Mouse (Mus musculus) G1E (cell line): ENCODE measurements at regions not wholly inside any gene's neighbourhood (a gene's known extent, or its start where the extent isn't known, plus 50 kb on each side); places are given as distances from the start of the nearest gene placed in this dataset.

Source experiments
- ATAC-seq: 2 replicates; pipeline ENCODE4 v1.8.0; 2016; ENCODE audit warnings: mild to moderate bottlenecking; ENCODE audit not compliant: insufficient number of reproducible peaks, poor library complexity, low FRiP score, severe bottlenecking; ENCODE audit errors: extremely low read depth
- DNase-seq: peaks from one replicate; pipeline ENCODE4 v3.0.0; 2012; ENCODE audit warnings: low spot score
- H3K27me3 ChIP-seq: 2 replicates; pipeline ENCODE4 v1.6.1; 2012; ENCODE audit warnings: mild to moderate bottlenecking, low read length, inconsistent platforms; ENCODE audit not compliant: insufficient read depth
- H3K36me3 ChIP-seq: replicated peaks from 2 replicates; pipeline ENCODE3; 2012; ENCODE audit warnings: mild to moderate bottlenecking, inconsistent platforms
- H3K4me1 ChIP-seq: 2 replicates; pipeline ENCODE4 v1.6.1; 2012; ENCODE audit warnings: low read depth, low read length, inconsistent platforms, mixed read lengths; ENCODE audit not compliant: insufficient read depth
- H3K4me3 ChIP-seq: 2 replicates; pipeline ENCODE4 v1.5.1; 2012; ENCODE audit warnings: low read depth, mild to moderate bottlenecking, inconsistent platforms, low read length, moderate library complexity, mixed read lengths
- H3K9me3 ChIP-seq: replicated peaks from 2 replicates; pipeline ENCODE4 v1.6.1; 2012; ENCODE audit warnings: inconsistent platforms
- CTCF ChIP-seq: IDR thresholded peaks from 2 replicates; pipeline ENCODE4 v1.5.1; 2012; ENCODE audit warnings: low read depth, low read length, inconsistent platforms, mixed read lengths
- GATA1 ChIP-seq: IDR thresholded peaks from 2 replicates; pipeline ENCODE4 v1.6.1; 2012; ENCODE audit warnings: borderline replicate concordance, low read length, inconsistent platforms, mixed read lengths
- GATA2 ChIP-seq: IDR thresholded peaks from 2 replicates; pipeline ENCODE4 v1.6.1; 2012; ENCODE audit warnings: low read depth, low read length, inconsistent platforms, borderline replicate concordance
- POLR2AphosphoS5 ChIP-seq: IDR thresholded peaks from 2 replicates; pipeline ENCODE4 v1.6.1; 2012; ENCODE audit warnings: low read depth, low read length, inconsistent platforms; ENCODE audit not compliant: insufficient replicate concordance
- TAL1 ChIP-seq: conservative IDR thresholded peaks from 2 replicates; pipeline ENCODE4 v1.6.1; 2012; ENCODE audit warnings: low read depth, low read length, inconsistent platforms, mixed read lengths

- TF ChIP-seq CTCF, result no peak
- no peak for TF ChIP-seq GATA2
- TF ChIP-seq POLR2AphosphoS5, result no peak
- TF ChIP-seq GATA1, result no peak
- TF ChIP-seq TAL1, result no peak
- Histone ChIP-seq H3K9me3 (peaks cover 40% of the 10 kb centered on the region), H3K27me3 (no peaks in the 10 kb centered on the region), H3K36me3 (no peaks in the 10 kb centered on the region), H3K4me1 (no peaks in the 10 kb centered on the region), H3K4me3 (no peak overlapping the region)
- ATAC-seq (no peak), DNase-seq (no peak)
Measured at GRCm38 (mm10) chr13:48338561-48338960, 77.5 kb downstream of the Id4 start.

DNA sequence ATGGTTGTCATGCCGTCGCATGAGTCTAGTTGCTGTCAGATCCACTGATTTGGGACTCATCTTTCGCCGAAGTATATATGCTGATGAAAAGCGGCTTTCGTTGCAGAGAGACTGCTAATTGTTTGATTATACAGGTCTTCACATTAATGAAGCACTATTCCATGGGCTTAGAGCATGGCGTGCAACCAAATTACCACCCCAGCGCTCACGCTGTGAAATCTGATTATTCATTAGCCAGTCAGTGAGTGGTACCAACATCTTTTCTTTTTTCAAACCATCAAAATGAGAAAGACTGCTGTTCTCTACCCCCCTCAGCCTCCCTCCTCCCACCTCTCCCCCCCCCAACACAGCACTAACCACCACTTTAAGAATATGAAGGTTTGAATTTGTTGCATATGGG, 89.1 kb downstream of the Id4 start:
- Histone ChIP-seq H3K4me1 (no peaks in the 10 kb centered on the region), H3K4me3 (no peak overlapping the region), H3K9me3 (peaks cover 18% of the 10 kb centered on the region), H3K27me3 (no peaks in the 10 kb centered on the region), H3K36me3 (no peaks in the 10 kb centered on the region)
- TF ChIP-seq CTCF, result no peak
- no peak for TF ChIP-seq GATA2
- no peak for TF ChIP-seq POLR2AphosphoS5
- no peak for TF ChIP-seq GATA1
- no peak for TF ChIP-seq TAL1
- no peak for DNase-seq
- ATAC-seq, result no peak

DNA sequence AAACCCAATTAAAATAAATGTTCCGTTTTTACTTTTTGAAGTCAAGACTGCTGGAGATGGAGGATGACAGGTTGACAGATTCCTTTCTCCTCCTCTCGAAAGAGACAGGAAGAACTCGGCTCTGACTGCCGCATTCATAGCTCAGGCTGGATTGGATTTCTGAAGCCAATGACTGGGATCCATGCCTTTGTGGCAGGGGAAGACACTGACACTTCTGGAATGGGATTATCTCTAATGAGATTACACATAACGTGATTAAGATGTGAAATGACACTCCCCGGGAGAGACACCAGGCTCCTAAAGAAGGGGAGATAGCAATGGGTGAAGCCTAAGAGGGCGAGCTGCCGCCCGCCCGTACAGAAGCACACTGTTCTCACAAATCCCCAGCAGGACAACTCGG, 89.9 kb downstream of the Id4 start:
- H3K27me3 ChIP-seq, result no peaks in the 10 kb centered on the region
- ATAC-seq (no peak), DNase-seq (no peak)
- peaks cover 18% of the 10 kb centered on the region for H3K9me3 ChIP-seq
- no peaks in the 10 kb centered on the region for H3K36me3 ChIP-seq
- no peaks in the 10 kb centered on the region for H3K4me1 ChIP-seq
- TF ChIP-seq GATA2, result no peak
- TF ChIP-seq CTCF, result no peak
- TF ChIP-seq TAL1, result no peak
- no peak for TF ChIP-seq GATA1
- TF ChIP-seq POLR2AphosphoS5, result no peak
- no peak overlapping the region for H3K4me3 ChIP-seq

GRCm38 (mm10) chr13:48357118-48357517, 96.1 kb downstream of the Id4 start:
- DNase-seq (no peak), ATAC-seq (no peak)
- Histone ChIP-seq H3K4me1 (no peaks in the 10 kb centered on the region), H3K36me3 (no peaks in the 10 kb centered on the region), H3K27me3 (no peaks in the 10 kb centered on the region), H3K9me3 (peaks cover 12% of the 10 kb centered on the region), H3K4me3 (no peak overlapping the region)
- TF ChIP-seq POLR2AphosphoS5, result no peak
- no peak for TF ChIP-seq GATA1
- no peak for TF ChIP-seq GATA2
- TF ChIP-seq TAL1, result no peak
- TF ChIP-seq CTCF, result no peak

- Histone ChIP-seq H3K27me3 (no peaks in the 10 kb centered on the region), H3K9me3 (peaks cover 12% of the 10 kb centered on the region), H3K4me3 (no peak overlapping the region), H3K36me3 (no peaks in the 10 kb centered on the region), H3K4me1 (no peaks in the 10 kb centered on the region)
- TF ChIP-seq CTCF (no peak), TAL1 (no peak), POLR2AphosphoS5 (no peak), GATA2 (no peak), GATA1 (no peak)
- no peak for ATAC-seq
- no peak for DNase-seq
Measured at GRCm38 (mm10) chr13:48357640-48358039, 96.6 kb downstream of the Id4 start.

DNA sequence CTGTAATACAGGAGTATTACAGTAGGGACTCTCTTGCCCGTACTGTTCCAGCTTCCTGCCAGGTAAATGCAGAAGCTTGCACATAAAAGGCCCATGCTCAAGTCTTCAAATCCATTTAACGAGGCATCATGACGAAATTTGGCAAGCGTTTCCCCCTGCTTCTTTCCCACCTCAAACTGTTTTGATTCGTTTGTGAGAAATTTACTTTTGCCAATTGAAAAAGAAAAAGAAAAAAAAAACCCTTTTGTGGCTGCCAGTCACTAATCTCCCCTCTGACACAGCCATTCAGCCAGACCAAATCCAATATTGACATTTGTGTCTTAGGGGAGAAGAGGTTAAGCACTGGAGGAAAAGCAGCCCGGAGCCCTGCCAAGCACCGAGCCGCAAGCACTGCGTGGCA, 110.0 kb downstream of the Id4 start:
- ATAC-seq (no peak), DNase-seq (no peak)
- no peaks in the 10 kb centered on the region for H3K27me3 ChIP-seq
- H3K9me3 ChIP-seq, result peaks cover 24% of the 10 kb centered on the region
- H3K4me1 ChIP-seq, result no peaks in the 10 kb centered on the region
- no peak for TF ChIP-seq TAL1
- no peak for TF ChIP-seq GATA2
- TF ChIP-seq GATA1, result no peak
- TF ChIP-seq CTCF, result no peak
- TF ChIP-seq POLR2AphosphoS5, result no peak
- H3K4me3 ChIP-seq, result no peak overlapping the region
- H3K36me3 ChIP-seq, result no peaks in the 10 kb centered on the region

DNA sequence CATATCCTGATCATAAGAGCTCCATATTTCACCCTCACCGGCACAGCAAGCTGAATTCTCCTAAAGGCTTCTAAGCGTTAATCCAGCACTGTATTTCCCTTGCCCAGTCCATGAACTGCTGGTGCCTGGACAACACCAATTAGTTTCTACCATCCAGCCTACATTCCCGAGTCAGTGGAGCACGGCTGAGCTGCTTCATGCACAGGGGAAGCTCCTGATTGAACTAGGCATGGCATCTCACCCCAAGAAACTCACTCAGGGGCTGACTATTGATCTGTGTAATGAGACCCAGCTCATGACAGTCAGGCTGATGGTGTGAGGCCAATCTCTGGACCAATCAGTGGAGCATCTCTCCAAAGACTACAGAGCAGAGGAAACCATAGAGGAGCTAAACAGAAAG, 115.4 kb downstream of the Id4 start:
- no peak overlapping the region for H3K4me3 ChIP-seq
- H3K9me3 ChIP-seq, result peaks cover 25% of the 10 kb centered on the region
- no peak for DNase-seq
- no peak for TF ChIP-seq GATA2
- TF ChIP-seq TAL1, result no peak
- no peak for TF ChIP-seq POLR2AphosphoS5
- no peak for TF ChIP-seq CTCF
- no peak for TF ChIP-seq GATA1
- no peaks in the 10 kb centered on the region for H3K27me3 ChIP-seq
- H3K4me1 ChIP-seq, result no peaks in the 10 kb centered on the region
- H3K36me3 ChIP-seq, result no peaks in the 10 kb centered on the region
- ATAC-seq, result no peak
